Mouse (Mus musculus) forebrain, embryonic 10.5 days (tissue): Measurements from ENCODE around the gene Odf3l2. TPM values are rescaled to one million over a fixed set of nuclear protein-coding genes. Genes with fewer than 3 reads are reported as not detected.

Experiments
- DNase-seq: peaks from one replicate; pipeline ENCODE4 v3.0.0-alpha.2; 2017; ENCODE audit warnings: low spot score; ENCODE audit errors: extremely low spot score
- H3K27ac ChIP-seq: fragments of 300-500 bp; sonication (generic); 2 replicates; pipeline ENCODE4 v1.5.1; 2016; ENCODE audit warnings: mild to moderate bottlenecking
- H3K27me3 ChIP-seq: fragments of 300-500 bp; sonication (generic); 2 replicates; pipeline ENCODE4 v1.6.1; 2016; ENCODE audit warnings: mild to moderate bottlenecking; ENCODE audit not compliant: poor library complexity, severe bottlenecking
- H3K36me3 ChIP-seq: fragments of 300-500 bp; sonication (generic); replicated peaks from 2 replicates; pipeline ENCODE4 v1.6.1; 2016; ENCODE audit warnings: mild to moderate bottlenecking, moderate library complexity
- H3K4me1 ChIP-seq: fragments of 300-500 bp; sonication (generic); 2 replicates; pipeline ENCODE4 v1.6.1; 2016
- H3K4me3 ChIP-seq: fragments of 300-500 bp; sonication (generic); 2 replicates; pipeline ENCODE4 v1.5.1; 2016; ENCODE audit warnings: mild to moderate bottlenecking, moderate library complexity
- H3K9me3 ChIP-seq: fragments of 300-500 bp; sonication (generic); 2 replicates; pipeline ENCODE4 v1.6.1; 2016; ENCODE audit warnings: mild to moderate bottlenecking, moderate library complexity
- WGBS: fragments of 180-500 bp; shearing (Covaris S2); methylation state at CpG from one replicate; pipeline ENCODE4 v1.1.7; 2016; 5-methylcytosine and 5-hydroxymethylcytosine counted together
- polyA plus RNA-seq: library from polyadenylated mRNA; unstranded; fragments of >200 nt; fragmentation: Nextera tagmentation; extraction: Ambion mirVana; gene quantifications from 2 replicates; pipeline ENCODE4 v1.2.1, GENCODE M21; 2016

Gene Odf3l2
- polyA plus RNA-seq, 1 experiment from 2014 or later: not detected

- peaks cover 38% of the 10 kb centered on the region for H3K36me3 ChIP-seq
- H3K27me3 ChIP-seq: no peaks in the 10 kb centered on the region
- DNase-seq: no peak
- H3K9me3 ChIP-seq: no peaks in the 10 kb centered on the region
- 0% methylated on average over 10 of the region's 10 CpGs for WGBS
- H3K4me1 ChIP-seq: peaks cover 36% of the 10 kb centered on the region
- H3K4me3 ChIP-seq: peak overlapping the region; percentile 95
- peak overlapping the region; percentile 88 for H3K27ac ChIP-seq
Observed at GRCm38 (mm10) chr10:79682551-79682915, 37.0 kb upstream of the Odf3l2 start.

GRCm38 (mm10) chr10:79681591-79682245 is 36.2 kb upstream of the Odf3l2 start, which contains the start of gene Cdc34:
TSS of gene Cdc34 (plus strand) at chr10:79682195.
- Histone ChIP-seq H3K27me3 (no peaks in the 10 kb centered on the region), H3K4me3 (peak within 1 kb of the TSS; percentile 95), H3K36me3 (peaks cover 30% of the 10 kb centered on the region), H3K4me1 (peaks cover 36% of the 10 kb centered on the region), H3K27ac (peak within 1 kb of the TSS; percentile 88), H3K9me3 (no peaks in the 10 kb centered on the region)
- under 1% methylated on average over 83 of the region's 84 CpGs for WGBS
- DNase-seq: peak; percentile 99

DNA sequence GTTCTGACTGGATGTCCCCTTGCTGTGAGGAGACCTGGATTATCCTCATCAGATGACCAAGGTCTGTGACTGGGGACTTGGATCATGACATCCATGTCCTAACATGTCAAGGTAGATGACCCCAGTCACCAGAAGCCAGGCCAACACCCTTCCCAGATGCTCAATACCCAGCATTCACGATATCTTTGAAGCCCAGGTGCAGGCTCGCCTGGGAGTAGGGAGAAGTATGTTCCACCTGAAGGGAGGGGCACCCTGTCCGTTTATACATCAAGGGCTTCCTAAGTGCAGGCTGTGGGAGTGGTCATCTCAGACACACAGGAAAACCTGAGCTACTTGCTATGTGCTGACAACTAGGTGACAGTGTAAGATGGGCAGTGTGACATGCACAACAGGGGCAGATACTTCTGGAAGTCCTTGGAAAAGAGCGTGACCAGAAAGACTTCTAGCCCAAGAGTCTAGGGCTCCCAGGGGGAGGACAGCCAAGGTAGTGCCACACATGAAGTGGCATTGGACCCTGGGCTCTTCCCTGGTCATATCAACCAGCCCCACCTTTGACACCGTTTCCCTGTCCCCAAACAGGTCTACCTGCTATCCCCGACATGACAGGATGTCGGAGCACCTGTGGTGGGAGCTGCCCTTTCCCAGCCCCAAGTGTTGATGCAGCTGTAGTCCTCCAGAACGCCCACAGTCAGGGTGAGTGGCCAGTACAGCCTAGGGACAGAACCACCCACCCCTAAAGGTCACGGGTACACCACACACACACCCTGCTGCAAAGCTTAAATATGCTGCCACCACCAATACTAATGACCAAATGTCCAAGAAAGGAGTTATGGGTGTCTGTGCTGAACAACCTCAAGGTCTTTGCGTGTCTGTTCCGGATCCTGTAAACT is 35.3 kb upstream of the Odf3l2 start:
- WGBS: 43% methylated on average over 11 of the region's 11 CpGs
- Histone ChIP-seq H3K27me3 (0 out of 2 replicates have a peak, but pooled peaks cover under 1% of the 10 kb centered on the region), H3K9me3 (no peaks in the 10 kb centered on the region), H3K4me1 (peaks cover 37% of the 10 kb centered on the region), H3K36me3 (peaks cover 25% of the 10 kb centered on the region), H3K4me3 (peak overlapping the region; percentile 95), H3K27ac (peak overlapping the region; percentile 88)
- no peak for DNase-seq

GRCm38 (mm10) chr10:79675346-79676035 is 30.0 kb upstream of the Odf3l2 start:
- 0 out of 2 replicates have a peak overlapping the region, but pooled peaks have one; percentile 2 for H3K4me3 ChIP-seq
- no peaks in the 10 kb centered on the region for H3K9me3 ChIP-seq
- 0 out of 2 replicates have a peak, but pooled peaks cover 7% of the 10 kb centered on the region for H3K27me3 ChIP-seq
- peaks cover 25% of the 10 kb centered on the region for H3K4me1 ChIP-seq
- H3K27ac ChIP-seq: no peak overlapping the region
- peaks cover 42% of the 10 kb centered on the region for H3K36me3 ChIP-seq
- WGBS: 57% methylated on average over 44 of the region's 44 CpGs
- DNase-seq: no peak

DNA sequence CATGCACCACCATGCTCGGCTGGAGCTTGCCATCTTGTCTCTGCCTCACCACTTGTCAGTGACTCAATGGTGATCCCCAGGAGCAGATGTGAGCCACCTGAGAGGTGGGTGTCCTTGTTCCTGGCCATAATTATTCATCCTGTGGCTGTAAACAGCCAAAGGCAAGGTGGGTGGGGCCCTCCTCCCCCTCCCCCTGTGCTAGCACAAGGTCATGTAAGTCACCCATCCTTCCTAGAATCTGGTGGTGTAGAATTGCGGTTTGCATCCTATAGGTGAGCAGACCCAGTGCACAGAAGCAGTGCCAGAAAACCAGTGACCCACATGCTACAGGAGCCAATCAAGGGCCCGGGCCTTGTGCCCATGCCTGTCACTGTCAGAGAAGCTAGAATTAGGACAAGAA is 27.5 kb upstream of the Odf3l2 start:
- WGBS: 86% methylated on average over 3 of the region's 3 CpGs
- Histone ChIP-seq H3K4me3 (0 out of 2 replicates have a peak overlapping the region, but pooled peaks have one; percentile 3), H3K27ac (no peak overlapping the region), H3K9me3 (no peaks in the 10 kb centered on the region), H3K36me3 (peaks cover 42% of the 10 kb centered on the region), H3K27me3 (0 out of 2 replicates have a peak, but pooled peaks cover 7% of the 10 kb centered on the region), H3K4me1 (peaks cover 35% of the 10 kb centered on the region)
- DNase-seq: no peak

GRCm38 (mm10) chr10:79672088-79672455 is 26.5 kb upstream of the Odf3l2 start:
- Histone ChIP-seq H3K4me1 (peaks cover 36% of the 10 kb centered on the region), H3K27me3 (0 out of 2 replicates have a peak, but pooled peaks cover 7% of the 10 kb centered on the region), H3K9me3 (no peaks in the 10 kb centered on the region), H3K4me3 (peak overlapping the region; percentile 10; the same call in 1 of the 2 replicates), H3K36me3 (peaks cover 42% of the 10 kb centered on the region), H3K27ac (peak overlapping the region; percentile 58; the same call in 1 of the 2 replicates)
- 77% methylated on average over 3 of the region's 3 CpGs for WGBS
- no peak for DNase-seq

DNA sequence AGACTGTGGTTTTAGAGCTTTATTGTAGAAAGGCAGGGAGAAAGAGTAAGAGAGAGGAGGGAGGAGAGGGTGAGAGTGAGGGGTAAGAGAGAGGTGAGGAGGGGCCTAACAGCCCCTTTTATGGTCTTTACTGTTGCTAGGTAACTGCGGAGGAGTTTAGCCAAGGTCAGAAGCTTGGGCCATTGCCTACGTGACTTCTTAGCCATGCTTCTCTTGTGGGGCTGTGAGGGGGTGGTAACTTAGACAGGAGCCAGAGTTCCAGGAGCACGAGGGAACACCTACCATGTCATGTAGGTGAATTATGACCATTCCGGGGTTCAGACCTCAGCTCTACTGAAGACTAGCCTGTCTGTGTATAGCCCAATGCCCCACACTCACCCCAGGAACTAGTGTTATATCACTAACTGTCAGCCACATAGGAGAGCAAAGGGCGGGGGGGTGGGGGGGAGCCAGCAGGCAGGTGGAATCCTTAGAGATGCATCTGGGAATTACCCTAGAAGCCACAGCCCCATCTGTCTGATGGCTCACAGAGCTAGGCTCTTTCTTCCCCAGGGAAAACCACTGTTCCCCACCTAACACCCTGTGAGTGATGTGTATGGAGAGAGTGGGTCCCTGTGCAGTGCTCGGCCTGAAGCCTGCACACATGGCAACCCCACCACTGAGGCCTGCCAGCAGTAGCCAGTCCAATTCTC is 26.0 kb upstream of the Odf3l2 start:
- H3K27me3 ChIP-seq: 0 out of 2 replicates have a peak, but pooled peaks cover 7% of the 10 kb centered on the region
- peak overlapping the region; percentile 58 for H3K27ac ChIP-seq
- peaks cover 36% of the 10 kb centered on the region for H3K4me1 ChIP-seq
- no peak for DNase-seq
- H3K36me3 ChIP-seq: peaks cover 42% of the 10 kb centered on the region
- H3K4me3 ChIP-seq: peak overlapping the region; percentile 93; the same call in 1 of the 2 replicates
- WGBS: 77% methylated on average over 6 of the region's 6 CpGs
- H3K9me3 ChIP-seq: no peaks in the 10 kb centered on the region

DNA sequence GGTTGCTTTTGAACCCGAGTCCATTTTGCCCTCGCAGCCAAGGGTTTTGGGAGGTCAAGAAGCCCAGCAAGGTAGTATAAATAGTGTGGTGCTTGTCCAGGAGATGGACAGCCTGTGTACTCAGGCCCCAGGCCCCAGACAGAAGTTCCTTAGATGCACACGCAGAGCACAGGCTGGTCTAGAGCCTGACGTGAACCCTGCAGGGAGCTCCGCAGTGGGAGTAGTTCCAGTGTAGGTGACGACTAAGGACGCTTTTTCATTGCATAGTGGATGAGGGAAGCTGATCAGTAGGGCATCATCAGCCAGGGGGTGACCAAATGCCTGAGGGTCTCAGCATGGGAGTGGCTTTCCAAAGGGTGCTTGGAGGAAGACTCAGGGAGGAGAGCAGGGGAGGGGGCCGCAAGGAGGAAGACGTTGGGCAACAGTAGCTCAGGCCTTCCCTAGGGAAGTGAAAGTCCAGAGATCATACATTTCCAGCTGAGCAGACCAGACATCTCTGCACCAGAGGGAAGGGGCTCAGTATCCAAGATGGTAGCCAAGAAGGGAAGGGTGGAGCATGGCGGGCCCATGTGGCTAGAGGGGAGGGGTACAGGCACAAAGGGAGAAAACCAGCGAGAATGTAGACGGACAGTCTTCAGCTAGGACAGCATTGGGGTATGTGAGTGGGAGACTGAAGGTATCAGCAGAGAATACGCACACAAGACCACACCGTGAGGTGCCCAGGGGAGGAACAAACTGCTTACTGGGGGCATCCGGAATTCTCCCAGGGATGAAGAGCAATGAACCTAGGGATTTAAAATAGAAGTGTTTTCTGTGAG is 24.7 kb upstream of the Odf3l2 start:
- no peak for DNase-seq
- H3K4me3 ChIP-seq: peak overlapping the region; percentile 93
- H3K4me1 ChIP-seq: peaks cover 29% of the 10 kb centered on the region
- 39% methylated on average over 15 of the region's 15 CpGs for whole genome bisulfite sequencing
- H3K27ac ChIP-seq: peak overlapping the region; percentile 97
- H3K9me3 ChIP-seq: no peaks in the 10 kb centered on the region
- 0 out of 2 replicates have a peak, but pooled peaks cover under 1% of the 10 kb centered on the region for H3K27me3 ChIP-seq
- peaks cover 33% of the 10 kb centered on the region for H3K36me3 ChIP-seq

DNA sequence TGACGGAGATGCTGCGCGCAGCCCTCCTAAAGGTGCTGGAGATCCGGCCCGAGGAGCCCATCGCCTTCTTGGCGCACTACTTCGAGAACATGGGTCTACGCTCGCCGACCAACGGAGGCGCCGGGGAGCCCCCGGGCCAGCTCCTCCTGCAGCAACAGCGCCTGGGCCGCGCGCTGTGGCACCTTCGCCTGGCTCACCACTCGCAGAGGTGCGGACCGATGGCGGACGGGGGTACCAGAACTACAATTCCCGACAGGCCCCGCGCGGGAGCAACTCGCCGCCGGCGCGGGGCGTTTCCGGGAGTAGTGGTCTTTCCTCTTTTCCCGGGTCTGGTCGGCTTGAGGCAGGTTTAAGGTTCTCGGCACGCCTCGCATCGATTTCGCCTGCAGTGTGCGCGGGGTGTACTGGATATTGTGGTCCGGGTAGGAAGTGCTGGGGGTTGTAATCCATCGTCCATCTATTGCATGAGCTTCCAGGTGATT is 24.1 kb upstream of the Odf3l2 start:
- no peaks in the 10 kb centered on the region for H3K9me3 ChIP-seq
- peak; percentile 86 for DNase-seq
- H3K4me1 ChIP-seq: peaks cover 31% of the 10 kb centered on the region
- H3K4me3 ChIP-seq: peak overlapping the region; percentile 93
- WGBS: under 1% methylated on average over 47 of the region's 47 CpGs
- H3K27ac ChIP-seq: peak overlapping the region; percentile 97
- H3K27me3 ChIP-seq: no peaks in the 10 kb centered on the region
- H3K36me3 ChIP-seq: peaks cover 30% of the 10 kb centered on the region

DNA sequence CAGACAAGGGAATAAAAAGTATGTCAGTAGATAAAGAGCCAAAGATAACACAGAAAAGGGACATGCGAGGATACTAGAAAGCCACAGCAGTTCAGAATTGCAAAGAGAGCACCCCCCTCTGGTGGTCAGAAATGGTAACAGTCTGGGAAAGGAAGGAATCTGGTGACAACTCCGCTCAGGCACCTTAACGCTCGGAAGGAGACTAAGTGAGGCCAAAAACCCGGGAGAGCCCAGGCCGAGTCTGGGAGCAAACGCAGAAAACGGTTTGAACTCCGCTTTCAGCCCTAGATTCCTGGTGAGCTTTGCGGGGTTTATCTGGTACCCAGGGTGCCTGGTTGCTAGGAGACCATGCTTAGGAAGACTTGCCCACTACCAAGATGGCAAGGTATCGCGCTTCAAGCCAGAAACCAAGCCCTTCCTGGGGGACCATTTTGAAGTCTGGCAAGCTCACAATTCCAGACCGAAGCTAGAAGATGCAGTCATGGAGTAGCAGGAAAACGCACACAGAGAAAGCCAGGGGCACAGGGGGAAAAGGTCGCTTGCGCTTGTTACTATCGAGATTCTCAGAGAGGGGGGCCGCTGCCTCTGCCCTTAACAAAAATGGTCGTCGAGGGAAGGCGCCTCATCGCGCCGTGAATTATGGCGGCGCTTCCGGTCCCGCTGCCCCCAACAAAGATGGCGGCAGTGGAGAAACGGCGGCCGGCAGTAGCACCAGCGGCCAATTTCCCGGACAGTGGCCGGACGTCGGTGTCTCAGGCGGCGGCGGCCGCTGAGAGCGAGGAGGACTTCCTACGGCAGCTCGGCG is 23.4 kb upstream of the Odf3l2 start, which contains the start of gene Tpgs1:
Gene Tpgs1 (plus strand): TSS at position 599 of the 805 bp plus-strand sequence.
- Histone ChIP-seq H3K36me3 (peaks cover 23% of the 10 kb centered on the region), H3K27ac (peak within 1 kb of the TSS; percentile 97), H3K4me3 (peak within 1 kb of the TSS; percentile 93), H3K27me3 (no peaks in the 10 kb centered on the region), H3K4me1 (peaks cover 37% of the 10 kb centered on the region), H3K9me3 (no peaks in the 10 kb centered on the region)
- under 1% methylated on average over 45 of the region's 45 CpGs for WGBS
- DNase-seq: peak; percentile 91
